Mouse (Mus musculus): ENCODE measurements around the gene Anapc15. TPM values are rescaled to one million over a fixed set of nuclear protein-coding genes. Genes with fewer than 3 reads are reported as not detected.
A peak's percentile ranks its signal among the peaks of the same experiment; 100 is the strongest.

Anapc15 gene
- polyA plus RNA-seq, 1 experiment from 2014 or later, result 119 TPM

DNA sequence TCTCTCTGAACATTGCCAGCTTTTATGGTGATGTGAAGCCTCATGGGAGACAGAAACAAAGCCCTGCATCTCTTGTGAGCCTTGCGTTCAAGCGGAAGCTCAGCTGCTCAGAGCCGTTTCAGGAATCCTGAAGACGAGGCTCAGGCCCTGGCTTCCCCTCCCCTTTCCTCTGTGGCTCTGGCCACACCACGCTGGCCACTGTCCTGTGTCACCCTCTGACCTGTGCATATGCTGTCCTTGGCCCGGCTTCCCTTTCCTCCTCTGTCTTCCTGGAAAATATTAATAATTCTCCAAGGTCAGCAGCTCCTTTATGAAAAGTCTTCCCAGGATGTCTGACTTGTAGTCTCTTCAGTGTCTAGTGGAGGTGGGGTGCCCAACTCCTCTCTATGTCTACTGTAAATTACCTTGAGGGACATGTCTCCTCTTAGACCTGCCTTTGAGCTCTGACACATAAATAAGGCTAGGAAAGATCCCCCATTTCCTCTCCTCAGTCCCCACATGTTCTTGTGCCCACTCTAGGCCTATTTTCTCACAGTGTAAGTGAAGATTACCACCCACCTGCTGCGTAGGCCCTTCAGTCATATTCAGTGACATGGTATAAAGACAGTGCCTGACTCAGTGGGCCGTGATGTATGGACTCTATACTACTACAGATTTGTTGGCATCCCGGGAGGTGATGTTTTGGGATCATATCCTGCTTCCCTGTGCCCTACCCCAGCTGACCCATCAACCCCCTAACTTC is 19.1 kb downstream of the Anapc15 start:
- Histone ChIP-seq H3K27me3 (replicated peaks; ENCODE audit: low read depth, poor library complexity, severe bottlenecking) (no peaks in the 10 kb centered on the region), H3K27ac (replicated peaks) (0 out of 2 replicates have a peak overlapping the region, but pooled peaks have one; percentile 14), H3K36me3 (replicated peaks) (no peaks in the 10 kb centered on the region), H3K4me3 (no peak overlapping the region), H3K9me3 (no peaks in the 10 kb centered on the region), H3K4me1 (no peaks in the 10 kb centered on the region)
- no peak for DNase-seq (ENCODE audit: low spot score)
- 78% methylated on average over 9 of the region's 9 CpGs for WGBS

DNA sequence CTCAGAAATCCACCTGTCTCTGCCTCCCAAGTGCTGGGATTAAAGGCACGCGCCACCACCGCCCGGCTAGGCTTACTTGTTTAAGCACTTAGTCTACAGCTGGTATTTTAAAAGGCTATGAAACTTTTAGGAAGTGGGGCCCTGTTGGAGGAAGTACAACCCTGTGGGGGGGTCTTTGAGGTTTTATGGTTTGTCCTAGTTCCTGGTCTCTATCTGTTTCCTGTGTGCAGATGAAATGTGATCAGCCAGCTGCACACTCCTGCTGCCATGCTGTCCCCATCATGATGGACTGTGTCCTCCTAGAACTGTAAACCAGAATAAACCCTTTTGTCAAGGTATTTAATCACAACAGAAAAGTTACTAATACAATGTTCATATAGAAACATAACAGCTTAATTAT is 20.6 kb downstream of the Anapc15 start:
- 91% methylated on average over 4 of the region's 4 CpGs for WGBS
- no peaks in the 10 kb centered on the region for H3K4me1 ChIP-seq
- no peak for DNase-seq (ENCODE audit: low spot score)

DNA sequence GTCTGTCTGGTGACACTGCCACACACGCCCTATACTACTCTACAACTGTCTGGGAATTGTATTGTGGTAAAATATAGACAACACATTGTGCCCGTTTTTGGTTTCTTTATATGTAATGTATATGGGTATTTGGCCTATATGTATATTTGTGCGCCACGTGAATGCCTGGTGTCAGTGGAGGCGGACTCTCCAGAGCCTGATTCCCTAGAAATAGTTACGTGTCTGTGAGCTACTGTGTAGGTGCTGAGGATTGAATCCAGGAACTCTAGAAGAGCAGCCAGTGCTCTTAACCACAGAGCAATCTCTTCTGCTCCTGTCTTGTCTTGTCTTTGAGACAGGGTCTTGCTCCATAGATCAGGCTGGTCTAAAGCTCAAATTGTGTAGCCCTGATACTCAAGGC is 22.8 kb downstream of the Anapc15 start:
- 87% methylated on average over 6 of the region's 6 CpGs for WGBS
- no peak for DNase-seq (ENCODE audit: low spot score)
- H3K4me3 ChIP-seq, result no peak overlapping the region
- H3K9me3 ChIP-seq, result no peaks in the 10 kb centered on the region
- no peaks in the 10 kb centered on the region for H3K36me3 ChIP-seq (replicated peaks)
- no peaks in the 10 kb centered on the region for H3K4me1 ChIP-seq
- H3K27ac ChIP-seq (replicated peaks), result no peak overlapping the region
- no peaks in the 10 kb centered on the region for H3K27me3 ChIP-seq (replicated peaks; ENCODE audit: low read depth, poor library complexity, severe bottlenecking)

More for the DNA sequence above, 20.6 kb downstream of the Anapc15 start:
- no peaks in the 10 kb centered on the region for H3K36me3 ChIP-seq (replicated peaks)
- H3K27ac ChIP-seq (replicated peaks), result no peak overlapping the region
- no peaks in the 10 kb centered on the region for H3K9me3 ChIP-seq
- no peaks in the 10 kb centered on the region for H3K27me3 ChIP-seq (replicated peaks; ENCODE audit: low read depth, poor library complexity, severe bottlenecking)
- H3K4me3 ChIP-seq, result no peak overlapping the region

DNA sequence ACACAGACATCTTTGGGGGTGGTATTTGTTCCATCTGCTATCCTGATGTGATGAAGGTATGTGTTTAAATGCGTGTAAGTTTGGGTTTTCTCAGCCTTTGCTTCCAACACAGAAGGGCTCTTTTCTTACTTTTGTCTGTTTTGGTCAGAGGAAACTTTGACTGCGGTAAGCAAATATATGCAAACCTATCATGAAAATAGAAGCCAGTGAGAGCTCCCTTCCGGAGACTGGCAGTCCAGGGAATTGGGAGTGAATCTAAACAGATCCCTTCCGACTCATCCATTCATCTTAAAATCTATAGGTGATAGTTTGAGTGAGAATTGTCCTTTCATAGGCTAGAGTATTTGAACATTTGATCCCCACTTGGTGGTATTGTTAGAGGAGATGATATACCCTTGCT is 24.9 kb downstream of the Anapc15 start:
- no peaks in the 10 kb centered on the region for H3K36me3 ChIP-seq (replicated peaks)
- no peak overlapping the region for H3K27ac ChIP-seq (replicated peaks)
- 85% methylated on average over 4 of the region's 4 CpGs for WGBS
- no peak for DNase-seq (ENCODE audit: low spot score)
- no peak overlapping the region for H3K4me3 ChIP-seq
- no peaks in the 10 kb centered on the region for H3K9me3 ChIP-seq
- no peaks in the 10 kb centered on the region for H3K27me3 ChIP-seq (replicated peaks; ENCODE audit: low read depth, poor library complexity, severe bottlenecking)
- no peaks in the 10 kb centered on the region for H3K4me1 ChIP-seq

DNA sequence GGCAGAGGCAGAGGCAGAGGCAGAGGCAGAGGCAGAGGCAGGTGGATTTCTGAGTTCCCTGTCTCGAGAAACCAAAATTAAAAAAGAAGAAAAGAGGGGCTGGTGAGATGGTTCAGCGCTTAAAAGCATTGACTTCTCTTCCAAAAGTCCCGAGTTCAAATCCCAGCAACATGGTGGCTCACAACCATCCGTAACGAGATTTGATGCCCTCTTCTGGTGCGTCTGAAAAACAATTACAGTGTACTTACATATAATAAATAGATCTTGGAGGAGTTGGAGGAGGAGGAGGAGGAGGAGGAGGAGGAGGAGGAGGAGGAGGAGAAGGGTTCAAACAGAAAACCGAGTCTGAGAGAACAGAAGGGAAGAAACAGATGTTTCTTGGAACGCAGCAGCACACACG is 32.2 kb downstream of the Anapc15 start:
- peaks cover 14% of the 10 kb centered on the region for H3K4me1 ChIP-seq
- no peak for DNase-seq (ENCODE audit: low spot score)
- no peaks in the 10 kb centered on the region for H3K9me3 ChIP-seq
- peak overlapping the region; percentile 95 for H3K27ac ChIP-seq (replicated peaks)
- peak overlapping the region; percentile 68 for H3K4me3 ChIP-seq
- peaks cover 27% of the 10 kb centered on the region for H3K36me3 ChIP-seq (replicated peaks)
- WGBS, result 38% methylated on average over 9 of the region's 9 CpGs
- no peaks in the 10 kb centered on the region for H3K27me3 ChIP-seq (replicated peaks; ENCODE audit: low read depth, poor library complexity, severe bottlenecking)

DNA sequence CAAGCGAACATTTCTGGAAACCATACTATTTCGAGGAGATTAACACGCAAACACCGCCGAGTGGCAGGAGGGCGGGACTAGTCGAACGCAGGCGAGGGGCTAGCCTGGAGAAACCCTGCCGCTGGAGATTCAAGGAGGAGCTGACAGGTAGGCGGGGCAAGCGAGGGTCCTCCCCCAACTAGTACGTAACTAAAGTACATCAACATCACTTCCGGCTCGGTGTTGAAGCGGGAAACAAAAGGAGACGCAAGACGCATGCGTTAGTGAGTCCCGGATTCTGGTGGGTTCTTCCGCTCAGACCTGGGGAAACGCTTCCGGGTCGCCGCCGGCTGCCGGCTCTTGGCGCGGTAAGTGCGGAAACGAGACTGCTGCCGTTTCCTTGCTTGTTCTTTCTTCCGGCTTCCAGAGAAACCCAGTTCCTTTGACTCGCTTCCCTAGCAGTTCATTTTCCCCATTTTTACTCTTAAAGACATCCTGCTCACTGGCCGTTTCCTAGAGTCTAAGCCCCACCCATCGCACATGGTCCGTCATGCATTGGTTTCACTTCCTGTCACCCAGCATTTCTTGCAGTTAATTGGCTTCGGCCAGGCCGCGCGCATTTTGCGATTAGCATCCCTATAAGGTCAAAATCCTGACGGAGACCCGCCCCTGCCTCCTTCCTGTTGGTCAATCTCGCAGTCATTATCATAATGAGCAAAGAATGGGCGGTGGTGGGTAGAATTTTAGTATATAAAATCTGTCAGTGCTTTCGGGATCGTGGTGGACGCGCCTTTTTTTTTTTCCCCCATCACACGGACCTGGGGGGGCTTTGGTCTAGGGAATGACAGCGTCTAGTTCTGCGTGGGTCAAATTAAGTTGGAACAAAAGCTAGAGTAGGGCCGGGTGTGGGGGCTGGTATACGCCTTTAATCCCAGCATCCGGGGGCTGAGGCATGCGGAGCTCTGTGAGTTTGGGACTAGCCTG is 32.9 kb downstream of the Anapc15 start:
- peak overlapping the region; percentile 95 for H3K27ac ChIP-seq (replicated peaks)
- H3K4me3 ChIP-seq, result peak overlapping the region; percentile 68
- DNase-seq (ENCODE audit: low spot score), result peak; percentile 96
- WGBS, result under 1% methylated on average over 57 of the region's 57 CpGs
- no peaks in the 10 kb centered on the region for H3K27me3 ChIP-seq (replicated peaks; ENCODE audit: low read depth, poor library complexity, severe bottlenecking)
- H3K36me3 ChIP-seq (replicated peaks), result peaks cover 33% of the 10 kb centered on the region
- H3K9me3 ChIP-seq, result no peaks in the 10 kb centered on the region
- H3K4me1 ChIP-seq, result peaks cover 20% of the 10 kb centered on the region

DNA sequence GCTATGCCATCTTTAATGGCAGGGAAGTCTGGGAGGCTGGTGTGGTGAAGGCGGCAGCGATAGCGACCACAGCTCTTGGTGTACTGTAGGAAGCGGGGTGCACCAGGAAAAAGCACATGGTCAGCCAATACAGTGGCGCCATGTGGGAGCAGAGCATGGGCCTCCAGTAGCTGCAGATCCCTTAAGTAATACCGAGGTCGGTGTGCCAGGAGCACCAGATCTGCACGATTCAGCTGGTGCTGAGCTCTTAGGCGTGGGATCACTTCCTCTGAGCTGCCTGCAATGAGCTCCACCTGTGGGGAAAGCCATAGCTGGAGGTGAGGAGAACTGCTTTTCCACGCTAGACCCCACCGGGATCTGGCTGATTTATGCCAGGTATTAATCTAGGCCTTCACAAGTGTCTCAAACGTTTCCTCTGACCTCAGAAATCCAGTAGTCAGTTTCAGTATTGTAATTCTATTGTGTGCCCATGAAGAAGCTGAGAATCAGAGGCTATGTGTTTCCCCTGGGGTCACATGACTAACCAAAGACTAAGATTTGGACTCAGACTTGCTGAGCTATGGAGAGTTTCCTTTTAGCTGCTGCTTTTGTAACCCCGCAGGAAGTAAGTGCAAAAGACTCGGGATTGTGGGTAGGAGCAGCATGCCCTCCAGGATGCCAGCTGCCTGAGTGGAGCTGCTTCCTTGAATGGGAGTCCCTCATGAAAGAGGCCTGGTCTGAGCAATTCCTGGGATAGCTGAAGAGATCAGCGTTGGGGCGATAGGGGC is 37.0 kb downstream of the Anapc15 start:
- WGBS, result 90% methylated on average over 16 of the region's 16 CpGs
- Histone ChIP-seq H3K36me3 (replicated peaks) (peaks cover 46% of the 10 kb centered on the region), H3K27me3 (replicated peaks; ENCODE audit: low read depth, poor library complexity, severe bottlenecking) (no peaks in the 10 kb centered on the region), H3K9me3 (no peaks in the 10 kb centered on the region), H3K4me1 (peaks cover 24% of the 10 kb centered on the region), H3K27ac (replicated peaks) (0 out of 2 replicates have a peak overlapping the region, but pooled peaks have one; percentile 24), H3K4me3 (no peak overlapping the region)
- DNase-seq (ENCODE audit: low spot score), result no peak

DNA sequence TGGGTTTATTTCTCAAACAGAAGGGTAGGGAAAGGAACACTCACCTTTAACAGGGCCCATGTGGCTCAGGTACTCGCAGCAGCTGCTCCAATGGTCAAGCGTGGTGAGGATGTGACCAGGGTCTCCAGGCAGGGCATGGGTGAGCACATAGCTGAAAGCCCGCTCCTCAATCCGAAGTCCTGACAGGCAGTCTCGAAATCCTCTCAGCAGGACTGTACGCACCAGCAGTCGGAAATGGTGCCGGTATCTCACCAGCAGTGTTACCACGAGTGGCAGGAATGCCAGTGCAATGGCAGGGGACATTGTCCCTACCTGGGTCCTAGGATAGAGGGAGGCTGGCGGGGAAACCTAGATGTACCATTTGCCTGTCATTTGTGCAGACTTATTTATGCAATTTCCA is 38.5 kb downstream of the Anapc15 start:
- H3K27ac ChIP-seq (replicated peaks), result no peak overlapping the region
- WGBS, result 95% methylated on average over 10 of the region's 10 CpGs
- peaks cover 46% of the 10 kb centered on the region for H3K36me3 ChIP-seq (replicated peaks)

DNA sequence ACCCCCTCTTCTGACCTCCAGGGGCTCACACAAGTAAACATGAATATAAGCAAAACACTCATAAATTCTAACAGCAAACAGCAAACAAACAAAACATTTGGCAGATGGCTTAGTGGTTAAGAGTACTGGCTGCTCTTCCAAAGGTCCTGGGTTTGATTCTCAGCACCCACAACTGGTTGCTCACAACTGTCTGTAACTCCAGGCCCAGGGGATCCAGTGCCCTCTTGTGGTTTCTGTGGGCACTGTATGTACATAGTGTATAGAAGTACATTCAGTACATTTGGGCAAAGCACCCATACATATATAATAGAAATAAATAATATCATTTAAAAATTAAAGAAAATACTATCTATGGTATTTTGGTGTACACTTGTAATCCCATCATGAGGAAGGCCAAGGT is 39.3 kb downstream of the Anapc15 start:
- no peak overlapping the region for H3K27ac ChIP-seq (replicated peaks)
- H3K4me1 ChIP-seq, result peaks cover 32% of the 10 kb centered on the region
- peaks cover 45% of the 10 kb centered on the region for H3K36me3 ChIP-seq (replicated peaks)
- DNase-seq (ENCODE audit: low spot score), result no peak
- H3K27me3 ChIP-seq (replicated peaks; ENCODE audit: low read depth, poor library complexity, severe bottlenecking), result no peaks in the 10 kb centered on the region
- H3K4me3 ChIP-seq, result no peak overlapping the region
- no peaks in the 10 kb centered on the region for H3K9me3 ChIP-seq

More for the DNA sequence above, 38.5 kb downstream of the Anapc15 start:
- Histone ChIP-seq H3K27me3 (replicated peaks; ENCODE audit: low read depth, poor library complexity, severe bottlenecking) (no peaks in the 10 kb centered on the region), H3K4me3 (no peak overlapping the region), H3K9me3 (no peaks in the 10 kb centered on the region), H3K4me1 (peaks cover 31% of the 10 kb centered on the region)
- no peak for DNase-seq (ENCODE audit: low spot score)

DNA sequence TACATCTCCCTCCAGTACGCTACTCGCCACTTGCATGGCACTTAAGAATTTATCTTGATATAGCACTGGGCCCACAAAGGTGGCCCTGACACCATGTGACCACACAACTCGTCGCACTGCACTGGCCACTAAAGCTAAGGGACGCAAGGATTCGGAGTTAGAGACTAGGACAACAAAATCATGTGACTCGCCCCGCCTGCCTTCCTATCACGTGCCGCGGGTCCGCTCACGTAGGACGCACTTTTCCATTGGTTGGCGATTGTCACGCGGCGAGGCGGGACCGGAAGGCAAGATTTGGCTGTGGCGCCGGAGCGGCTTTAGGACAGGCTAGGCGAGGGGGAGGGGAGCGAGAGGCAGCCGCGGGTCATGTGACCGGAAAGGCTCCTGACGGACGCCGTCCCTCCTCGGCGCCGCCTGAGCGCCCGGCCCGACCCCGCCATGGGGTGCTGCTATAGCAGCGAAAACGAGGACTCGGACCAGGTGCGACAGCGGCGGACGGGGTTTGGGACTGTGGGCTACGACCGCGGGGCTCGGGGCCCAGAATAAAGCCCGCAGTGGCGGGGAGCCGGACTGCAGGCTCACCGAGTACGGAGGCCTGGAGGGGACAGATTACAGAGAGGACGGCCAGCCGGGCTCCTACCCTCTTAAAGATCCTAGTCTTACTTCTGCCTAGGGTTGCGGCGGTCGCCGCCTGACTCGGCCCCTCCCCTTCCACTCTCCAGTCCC is 42.2 kb downstream of the Anapc15 start, which contains the start of gene Lamtor1:
Gene Lamtor1 (plus strand): TSS at position 344 of the 726 bp plus-strand sequence.
- Histone ChIP-seq H3K4me3 (peak within 1 kb of the TSS; percentile 82), H3K36me3 (replicated peaks) (peaks cover 46% of the 10 kb centered on the region), H3K4me1 (peaks cover 26% of the 10 kb centered on the region), H3K9me3 (no peaks in the 10 kb centered on the region), H3K27ac (replicated peaks) (peak within 1 kb of the TSS; percentile 97), H3K27me3 (replicated peaks; ENCODE audit: low read depth, poor library complexity, severe bottlenecking) (no peaks in the 10 kb centered on the region)
- DNase-seq (ENCODE audit: low spot score), result peak; percentile 100
- under 1% methylated on average over 61 of the region's 61 CpGs for whole genome bisulfite sequencing

DNA sequence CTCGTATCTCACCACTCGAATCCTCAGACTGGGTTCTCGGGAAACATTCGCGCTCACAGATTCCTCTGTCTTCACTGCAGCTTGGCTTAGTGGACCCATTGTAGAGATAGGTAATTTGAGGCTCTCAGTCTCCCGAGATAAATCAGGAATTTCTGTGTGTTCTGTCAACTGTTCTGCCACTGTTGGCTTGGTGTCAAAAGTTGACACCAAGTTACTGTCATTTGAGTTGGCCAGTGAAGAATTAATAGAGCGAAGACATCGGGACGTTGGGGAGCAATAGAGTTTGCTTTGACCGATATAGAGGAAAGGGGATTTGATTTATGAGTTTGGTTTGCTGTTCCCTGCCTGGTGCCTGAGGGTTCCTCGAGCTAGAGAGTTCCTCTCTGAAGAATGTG is 42.8 kb downstream of the Anapc15 start, which contains the start of gene Tomt:
Gene Tomt (minus strand): TSS at position 73 of the 395 bp plus-strand sequence.
- H3K4me1 ChIP-seq, result peaks cover 21% of the 10 kb centered on the region
- 21% methylated on average over 11 of the region's 11 CpGs for WGBS
- H3K27ac ChIP-seq (replicated peaks), result peak within 1 kb of the TSS; percentile 97
- no peaks in the 10 kb centered on the region for H3K27me3 ChIP-seq (replicated peaks; ENCODE audit: low read depth, poor library complexity, severe bottlenecking)
- no peak for DNase-seq (ENCODE audit: low spot score)
- peak within 1 kb of the TSS; percentile 82 for H3K4me3 ChIP-seq
- H3K36me3 ChIP-seq (replicated peaks), result peaks cover 46% of the 10 kb centered on the region
- H3K9me3 ChIP-seq, result no peaks in the 10 kb centered on the region

Measured in embryonic facial prominence, embryonic 10.5 days (tissue).